Mouse (Mus musculus): ENCODE results near the gene Ech1. TPM values are rescaled to one million over a fixed set of nuclear protein-coding genes. Genes with fewer than 3 reads are reported as not detected.

The Ech1 gene
- polyA plus RNA-seq, 1 experiment, result 865 TPM

DNA sequence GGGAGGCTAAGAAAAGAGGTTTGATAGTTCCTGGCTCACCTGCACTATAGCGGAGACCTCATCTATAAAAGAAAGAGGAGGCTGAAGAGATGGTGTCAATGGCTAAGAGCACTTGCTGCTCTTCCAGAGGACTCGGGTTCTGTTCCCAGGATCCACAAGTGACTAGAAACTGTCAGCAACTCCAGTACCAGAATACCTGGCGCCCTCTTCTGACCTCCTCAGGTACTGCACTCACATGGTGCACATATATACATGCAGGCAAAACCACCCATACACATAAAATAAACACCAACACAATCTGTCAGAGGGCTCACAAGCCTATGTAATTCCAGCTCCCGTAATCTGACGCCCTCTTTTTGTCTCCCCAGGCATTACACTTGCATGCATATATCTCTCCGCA lies 35.9 kb downstream of the Ech1 start:
- TF ChIP-seq CTCF (conservative IDR thresholded peaks at IDR 0.05; ENCODE audit: insufficient read depth, insufficient read length, low read depth, low read length) (0 out of 2 replicates have a peak, but pooled peaks have one; percentile 19), POLR2A (IDR thresholded peaks at IDR 0.05; ENCODE audit: low read depth, low read length) (no peak)
- no peaks in the 10 kb centered on the region for H3K27me3 ChIP-seq (replicated peaks; ENCODE audit: control insufficient read depth, insufficient read depth, low read length)
- H3K27ac ChIP-seq (ENCODE audit: insufficient read depth, low read depth, low read length), result no peak overlapping the region
- no peak for DNase-seq
- no peaks in the 10 kb centered on the region for H3K4me1 ChIP-seq (ENCODE audit: control insufficient read depth, insufficient read depth, low read length)
- no peaks in the 10 kb centered on the region for H3K36me3 ChIP-seq (ENCODE audit: control insufficient read depth, insufficient read depth, low read length)
- 91% methylated on average over 6 of the region's 6 CpGs for WGBS
- H3K4me3 ChIP-seq (ENCODE audit: insufficient read depth, low read depth, low read length), result no peak overlapping the region

DNA sequence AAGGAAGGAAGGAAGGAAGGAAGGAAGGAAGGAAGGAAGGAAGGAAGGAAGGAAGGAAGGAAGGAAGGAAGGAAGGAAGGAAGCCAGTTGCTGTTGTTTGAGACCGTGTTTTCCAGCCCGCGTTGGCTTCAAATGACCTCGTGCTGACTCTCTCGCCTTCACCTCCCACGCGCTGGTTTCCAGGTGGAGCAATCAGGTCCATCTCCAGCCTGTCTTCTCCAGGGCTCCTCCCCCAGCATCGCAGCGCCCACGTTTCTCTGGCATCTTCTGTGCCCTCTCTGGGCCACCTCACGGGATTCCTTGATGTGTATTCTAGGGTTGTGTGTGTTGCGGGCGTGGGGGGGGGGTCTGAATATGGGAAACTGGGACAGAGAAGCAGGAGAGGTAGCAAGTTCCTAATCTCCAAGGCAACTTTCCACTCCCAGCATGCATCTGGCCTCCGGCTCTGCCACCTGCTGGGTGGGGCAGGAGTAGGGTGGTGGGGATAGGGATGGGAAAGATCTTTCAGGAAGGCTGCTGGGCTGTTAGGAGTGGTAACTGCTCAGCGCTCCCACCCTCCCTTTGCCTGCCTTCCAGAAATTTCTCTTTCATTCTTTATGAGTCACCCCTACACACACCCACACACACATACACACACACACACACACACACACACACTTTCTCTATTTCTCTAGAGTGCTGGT lies 37.9 kb downstream of the Ech1 start:
- H3K4me3 ChIP-seq (ENCODE audit: insufficient read depth, low read depth, low read length), result no peak overlapping the region

DNA sequence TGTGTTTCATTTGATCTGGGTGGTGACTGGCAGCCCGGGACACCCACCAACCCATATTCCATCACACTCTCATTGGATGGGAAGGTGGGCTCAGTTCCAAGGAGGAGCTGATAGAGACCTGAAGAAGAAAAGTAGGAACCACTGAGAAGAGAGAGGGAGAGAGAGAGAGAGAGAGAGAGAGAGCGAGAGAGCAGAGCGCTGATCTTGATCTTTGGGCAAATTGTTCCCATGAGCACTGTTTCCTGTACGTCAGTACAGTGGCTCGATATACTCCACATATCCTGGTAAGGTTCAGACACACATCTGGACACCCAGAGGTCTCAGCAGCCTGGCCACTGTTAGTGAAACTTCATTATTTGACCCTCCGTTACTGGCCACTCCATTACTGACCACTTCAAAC lies 38.5 kb downstream of the Ech1 start, which contains the start of gene Lgals7:
Gene Lgals7 (plus strand): TSS at position 314 of the 400 bp plus-strand sequence.
- Histone ChIP-seq H3K27me3 (replicated peaks; ENCODE audit: control insufficient read depth, insufficient read depth, low read length) (no peaks in the 10 kb centered on the region), H3K36me3 (ENCODE audit: control insufficient read depth, insufficient read depth, low read length) (no peaks in the 10 kb centered on the region), H3K4me3 (ENCODE audit: insufficient read depth, low read depth, low read length) (no peak within 1 kb of the TSS), H3K4me1 (ENCODE audit: control insufficient read depth, insufficient read depth, low read length) (no peaks in the 10 kb centered on the region), H3K27ac (ENCODE audit: insufficient read depth, low read depth, low read length) (no peak within 1 kb of the TSS)
- WGBS, result 82% methylated on average over 6 of the region's 6 CpGs
- TF ChIP-seq POLR2A (IDR thresholded peaks at IDR 0.05; ENCODE audit: low read depth, low read length), result no peak
- no peak for TF ChIP-seq CTCF (conservative IDR thresholded peaks at IDR 0.05; ENCODE audit: insufficient read depth, insufficient read length, low read depth, low read length)
- DNase-seq, result no peak

More for the DNA sequence above, 37.9 kb downstream of the Ech1 start:
- DNase-seq, result no peak
- no peaks in the 10 kb centered on the region for H3K27me3 ChIP-seq (replicated peaks; ENCODE audit: control insufficient read depth, insufficient read depth, low read length)
- no peaks in the 10 kb centered on the region for H3K4me1 ChIP-seq (ENCODE audit: control insufficient read depth, insufficient read depth, low read length)
- TF ChIP-seq POLR2A (IDR thresholded peaks at IDR 0.05; ENCODE audit: low read depth, low read length) (no peak), CTCF (conservative IDR thresholded peaks at IDR 0.05; ENCODE audit: insufficient read depth, insufficient read length, low read depth, low read length) (no peak)
- 65% methylated on average over 15 of the region's 15 CpGs for WGBS
- no peak overlapping the region for H3K27ac ChIP-seq (ENCODE audit: insufficient read depth, low read depth, low read length)
- no peaks in the 10 kb centered on the region for H3K36me3 ChIP-seq (ENCODE audit: control insufficient read depth, insufficient read depth, low read length)

DNA sequence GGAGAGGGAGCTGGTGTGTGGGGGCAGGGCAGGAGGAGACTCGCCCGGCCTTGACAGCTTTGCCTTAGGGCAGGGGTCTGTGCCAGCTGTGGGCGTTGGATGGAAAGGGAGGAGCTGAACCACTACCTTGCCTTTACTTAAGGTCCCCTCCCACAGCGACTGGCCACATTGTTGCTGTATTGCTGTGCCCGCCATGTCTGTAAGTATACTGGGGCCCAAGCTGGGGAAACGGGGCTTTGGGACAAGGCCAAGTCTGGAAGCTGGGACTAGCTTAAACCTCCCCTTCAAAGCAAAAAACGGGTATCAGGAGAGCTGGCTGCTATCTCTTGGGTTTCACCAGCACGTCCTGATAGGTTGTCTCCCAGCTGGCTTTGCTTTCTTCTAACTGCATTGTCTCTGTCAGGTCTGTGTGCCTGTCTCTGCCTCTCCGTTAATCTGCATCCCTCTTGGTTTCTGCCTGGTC lies 39.3 kb downstream of the Ech1 start:
- WGBS, result 52% methylated on average over 9 of the region's 9 CpGs

DNA sequence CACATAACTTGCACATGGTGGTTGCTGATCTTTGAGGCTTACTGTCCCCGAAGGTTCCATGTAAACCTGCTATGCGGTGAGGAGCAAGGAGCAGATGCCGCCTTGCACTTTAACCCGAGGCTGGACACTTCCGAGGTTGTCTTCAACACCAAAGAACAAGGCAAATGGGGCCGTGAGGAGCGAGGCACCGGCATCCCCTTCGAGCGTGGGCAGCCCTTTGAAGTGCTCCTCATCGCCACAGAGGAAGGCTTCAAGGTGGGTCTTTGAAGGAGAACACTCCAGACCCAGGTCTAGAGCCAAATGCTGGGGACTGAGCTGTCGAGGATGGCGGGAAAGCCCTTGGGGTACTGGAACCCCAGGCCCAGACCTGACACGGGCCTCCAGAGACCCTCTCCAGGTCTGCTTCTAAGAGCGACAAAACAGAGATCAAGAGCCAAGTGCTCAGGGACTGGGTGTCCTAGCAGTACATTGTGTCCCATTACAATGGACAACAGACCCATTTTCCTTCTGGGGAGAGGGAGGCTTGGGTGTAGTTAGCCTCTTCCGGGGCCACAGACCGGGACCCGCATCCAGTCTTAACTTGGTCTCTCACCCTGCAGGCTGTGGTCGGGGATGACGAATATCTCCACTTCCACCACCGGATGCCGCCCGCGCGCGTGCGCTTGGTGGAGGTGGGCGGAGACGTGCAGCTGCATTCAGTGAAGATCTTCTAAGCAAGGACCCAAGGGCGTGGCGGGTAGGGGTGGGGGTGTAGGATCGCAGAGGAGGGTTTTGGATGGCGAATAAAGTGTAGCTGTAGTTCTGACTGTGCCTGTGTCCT lies 40.7 kb downstream of the Ech1 start:
- Histone ChIP-seq H3K27ac (ENCODE audit: insufficient read depth, low read depth, low read length) (no peak overlapping the region), H3K36me3 (ENCODE audit: control insufficient read depth, insufficient read depth, low read length) (no peaks in the 10 kb centered on the region), H3K4me1 (ENCODE audit: control insufficient read depth, insufficient read depth, low read length) (no peaks in the 10 kb centered on the region), H3K4me3 (ENCODE audit: insufficient read depth, low read depth, low read length) (peak overlapping the region; percentile 10; the same call in 1 of the 2 replicates), H3K27me3 (replicated peaks; ENCODE audit: control insufficient read depth, insufficient read depth, low read length) (no peaks in the 10 kb centered on the region)
- TF ChIP-seq CTCF (conservative IDR thresholded peaks at IDR 0.05; ENCODE audit: insufficient read depth, insufficient read length, low read depth, low read length) (no peak), POLR2A (IDR thresholded peaks at IDR 0.05; ENCODE audit: low read depth, low read length) (no peak)
- peak; percentile 84 for DNase-seq
- 36% methylated on average over 33 of the region's 33 CpGs for WGBS

More for the DNA sequence above, 39.3 kb downstream of the Ech1 start:
- Histone ChIP-seq H3K4me1 (ENCODE audit: control insufficient read depth, insufficient read depth, low read length) (no peaks in the 10 kb centered on the region), H3K27ac (ENCODE audit: insufficient read depth, low read depth, low read length) (no peak overlapping the region), H3K4me3 (ENCODE audit: insufficient read depth, low read depth, low read length) (no peak overlapping the region), H3K27me3 (replicated peaks; ENCODE audit: control insufficient read depth, insufficient read depth, low read length) (no peaks in the 10 kb centered on the region), H3K36me3 (ENCODE audit: control insufficient read depth, insufficient read depth, low read length) (no peaks in the 10 kb centered on the region)
- TF ChIP-seq POLR2A (IDR thresholded peaks at IDR 0.05; ENCODE audit: low read depth, low read length), result no peak
- TF ChIP-seq CTCF (conservative IDR thresholded peaks at IDR 0.05; ENCODE audit: insufficient read depth, insufficient read length, low read depth, low read length), result no peak
- DNase-seq, result no peak

DNA sequence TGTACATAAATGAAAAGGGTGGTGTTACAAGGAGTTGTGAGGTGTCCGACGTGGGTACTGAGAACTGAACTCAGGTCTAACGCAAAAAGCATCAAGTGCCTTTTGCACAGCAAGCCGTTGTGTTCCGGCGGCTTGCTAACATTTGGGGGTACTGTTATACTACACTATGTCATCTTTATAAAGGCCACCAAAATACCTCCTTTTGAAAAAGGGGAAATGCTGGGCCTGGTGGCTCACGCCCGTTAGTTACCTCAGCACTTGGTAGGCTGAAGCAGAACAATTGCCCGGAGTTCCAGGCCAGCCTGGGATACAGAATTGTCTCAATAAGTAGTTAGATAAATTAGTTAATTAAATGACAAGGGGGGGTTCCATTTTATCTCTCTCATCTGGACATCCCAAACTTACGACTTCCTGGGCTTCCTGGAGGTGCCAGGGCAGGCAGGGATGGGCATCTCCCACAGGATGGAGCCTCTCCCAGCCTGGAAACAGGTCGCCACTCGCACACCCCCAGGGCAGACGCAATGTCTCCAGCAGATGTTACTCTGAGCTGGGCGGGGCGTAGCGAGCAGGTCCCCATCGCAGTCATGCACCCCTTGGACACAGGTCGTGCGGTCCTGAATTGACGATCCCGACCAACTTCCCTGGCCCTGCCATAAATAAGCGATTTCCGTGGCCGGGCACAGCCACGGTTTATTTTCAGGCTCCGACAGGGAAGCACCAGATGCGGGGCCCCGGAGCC lies 41.9 kb downstream of the Ech1 start:
- WGBS, result 86% methylated on average over 28 of the region's 28 CpGs
- Histone ChIP-seq H3K4me1 (ENCODE audit: control insufficient read depth, insufficient read depth, low read length) (no peaks in the 10 kb centered on the region), H3K36me3 (ENCODE audit: control insufficient read depth, insufficient read depth, low read length) (no peaks in the 10 kb centered on the region), H3K27ac (ENCODE audit: insufficient read depth, low read depth, low read length) (peak overlapping the region; percentile 2; the same call in 1 of the 2 replicates), H3K27me3 (replicated peaks; ENCODE audit: control insufficient read depth, insufficient read depth, low read length) (no peaks in the 10 kb centered on the region), H3K4me3 (ENCODE audit: insufficient read depth, low read depth, low read length) (no peak overlapping the region)
- TF ChIP-seq POLR2A (IDR thresholded peaks at IDR 0.05; ENCODE audit: low read depth, low read length) (no peak), CTCF (conservative IDR thresholded peaks at IDR 0.05; ENCODE audit: insufficient read depth, insufficient read length, low read depth, low read length) (no peak)
- DNase-seq, result no peak

Measured in kidney, adult 2 months (tissue).